Mouse (Mus musculus) bone marrow, adult 2 months (tissue): ENCODE measurements around the gene Ppt1. TPM values are rescaled to one million over a fixed set of nuclear protein-coding genes. Genes with fewer than 3 reads are reported as not detected.

Source experiments
- H3K27ac ChIP-seq: fragments of 200-500 bp; 2 replicates; pipeline ENCODE4 v1.5.1; 2012; ENCODE audit warnings: low read depth, mild to moderate bottlenecking, control low read depth, inconsistent platforms, low read length; ENCODE audit not compliant: control insufficient read depth, poor library complexity, insufficient read depth
- H3K4me1 ChIP-seq: fragments of 200-500 bp; 2 replicates; pipeline ENCODE4 v1.6.1; 2011; ENCODE audit warnings: low read length; ENCODE audit not compliant: control insufficient read depth, insufficient read depth
- H3K4me3 ChIP-seq: fragments of 200-500 bp; replicated peaks from 2 replicates; pipeline ENCODE3; 2011; ENCODE audit warnings: mild to moderate bottlenecking, low read depth, low read length, control low read depth; ENCODE audit not compliant: control insufficient read depth
- CTCF ChIP-seq: fragments of 200-500 bp; IDR thresholded peaks from 2 replicates; pipeline ENCODE4 v1.5.1; 2011; ENCODE audit warnings: low read length, control low read depth; ENCODE audit not compliant: control insufficient read depth, insufficient read depth
- POLR2A ChIP-seq: fragments of 200-500 bp; IDR thresholded peaks from 2 replicates; pipeline ENCODE4 v1.6.1; 2011; ENCODE audit warnings: low read depth, mild to moderate bottlenecking, control low read depth, low read length, borderline replicate concordance; ENCODE audit not compliant: control insufficient read depth
- WGBS: fragments of 180-500 bp; shearing (Covaris S2); methylation state at CpG from one replicate; pipeline ENCODE4 v1.1.7; 2018; 5-methylcytosine and 5-hydroxymethylcytosine counted together
- polyA plus RNA-seq: library from polyadenylated mRNA; stranded (reverse); fragments of >200 nt; gene quantifications from 2 replicates; pipeline ENCODE4 v1.2.4, GENCODE M21; 2011; ENCODE audit warnings: low replicate concordance; ENCODE audit not compliant: missing spikeins, insufficient read depth, insufficient read length

The Ppt1 gene
- polyA plus RNA-seq, 1 experiment: 21.9 TPM

- WGBS: under 1% methylated on average over 12 of the region's 12 CpGs
- TF ChIP-seq POLR2A: no peak
- no peak for TF ChIP-seq CTCF
- peak overlapping the region; percentile 76 for H3K4me3 ChIP-seq
- peaks cover 7% of the 10 kb centered on the region; the same call in 1 of the 2 replicates for H3K4me1 ChIP-seq
- H3K27ac ChIP-seq: peak overlapping the region; percentile 99; the same call in 1 of the 2 replicates
These were observed 48.7 kb downstream of the Ppt1 start for GRCm38 (mm10) chr4:122884481-122885340.

- under 1% methylated on average over 49 of the region's 49 CpGs for WGBS
- Histone ChIP-seq H3K4me3 (peak within 1 kb of the TSS; percentile 80), H3K4me1 (peaks cover 6% of the 10 kb centered on the region; the same call in 1 of the 2 replicates), H3K27ac (peak within 1 kb of the TSS; percentile 99)
- TF ChIP-seq POLR2A (peak; percentile 83), CTCF (no peak)
These were observed 49.9 kb downstream of the Ppt1 start, which contains the start of gene Cap1 for GRCm38 (mm10) chr4:122885768-122886578. Gene Cap1 (minus strand): TSS chr4:122886056.

DNA sequence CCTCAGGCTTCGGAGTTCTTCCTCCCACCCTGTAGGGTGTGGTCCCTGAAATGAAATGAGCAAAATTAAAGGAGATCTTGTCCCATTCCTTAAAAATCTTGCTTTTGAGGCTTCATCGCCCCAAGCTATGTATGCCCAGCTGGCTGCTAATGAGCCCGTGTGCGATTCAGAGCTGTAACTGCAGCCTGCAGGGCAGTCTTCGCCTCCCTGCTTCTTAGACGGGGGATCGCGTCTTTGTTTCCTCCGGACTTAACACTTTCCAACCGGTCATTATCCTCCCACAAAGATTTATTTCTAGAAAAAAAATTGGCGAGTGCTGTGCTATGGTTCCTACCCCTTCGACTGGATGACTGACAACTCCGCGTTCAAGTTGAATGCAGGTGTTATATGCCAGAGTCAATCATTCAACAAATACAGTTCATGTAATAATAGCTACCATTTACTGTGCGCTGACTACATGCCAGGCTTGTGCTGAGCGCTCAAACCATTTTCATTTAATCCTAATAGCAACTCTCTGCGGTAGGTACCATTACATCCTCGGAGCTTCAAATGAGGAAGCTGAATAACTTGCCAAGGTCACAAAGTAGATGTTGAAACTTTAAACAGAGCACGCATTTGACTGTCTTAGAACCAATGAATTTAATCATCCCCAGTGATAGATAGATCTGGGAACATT, 50.7 kb downstream of the Ppt1 start:
- peaks cover 10% of the 10 kb centered on the region for H3K4me1 ChIP-seq
- peak overlapping the region; percentile 99 for H3K27ac ChIP-seq
- peak overlapping the region; percentile 72 for H3K4me3 ChIP-seq
- under 1% methylated on average over 19 of the region's 19 CpGs for WGBS
- TF ChIP-seq POLR2A (no peak), CTCF (no peak)

GRCm38 (mm10) chr4:122887336-122887735, 51.3 kb downstream of the Ppt1 start:
- 70% methylated on average over 2 of the region's 2 CpGs for whole genome bisulfite sequencing
- Histone ChIP-seq H3K27ac (peak overlapping the region; percentile 99), H3K4me1 (peaks cover 6% of the 10 kb centered on the region), H3K4me3 (no peak overlapping the region)
- TF ChIP-seq CTCF: no peak
- no peak for TF ChIP-seq POLR2A

GRCm38 (mm10) chr4:122890881-122891481, 54.9 kb downstream of the Ppt1 start:
- H3K27ac ChIP-seq: peak overlapping the region; percentile 21; the same call in 1 of the 2 replicates
- WGBS: 46% methylated on average over 3 of the region's 3 CpGs

DNA sequence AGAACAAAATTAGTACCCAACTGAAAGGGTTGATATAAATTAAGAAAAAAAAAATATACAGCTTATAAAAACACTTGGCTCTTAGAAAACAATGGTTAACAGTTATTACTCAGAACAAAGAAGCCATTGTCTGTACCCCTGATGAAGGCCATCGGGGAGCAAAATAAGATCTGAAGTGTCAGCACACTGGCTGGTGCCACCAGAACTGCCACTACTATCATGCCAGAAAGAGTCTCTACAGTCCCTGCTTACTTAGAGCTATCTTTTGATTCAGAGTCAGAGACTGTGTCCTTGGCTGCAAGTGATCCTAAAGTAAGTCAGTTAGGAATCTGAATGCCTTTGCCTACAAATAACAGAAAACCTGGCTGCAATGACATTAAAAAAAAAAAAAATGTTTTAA, 55.6 kb downstream of the Ppt1 start:
- TF ChIP-seq POLR2A (no peak), CTCF (no peak)
- WGBS: 57% methylated on average over 1 of the region's 1 CpGs
- H3K27ac ChIP-seq: no peak overlapping the region

More at GRCm38 (mm10) chr4:122890881-122891481, 54.9 kb downstream of the Ppt1 start:
- H3K4me3 ChIP-seq: no peak overlapping the region
- TF ChIP-seq POLR2A (no peak), CTCF (no peak)
- peaks cover 6% of the 10 kb centered on the region for H3K4me1 ChIP-seq

GRCm38 (mm10) chr4:122892157-122892556, 56.1 kb downstream of the Ppt1 start:
- H3K4me3 ChIP-seq: no peak overlapping the region
- TF ChIP-seq POLR2A (no peak), CTCF (no peak)
- H3K4me1 ChIP-seq: peaks cover 6% of the 10 kb centered on the region
- 3% methylated on average over 5 of the region's 5 CpGs for WGBS
- peak overlapping the region; percentile 78; the same call in 1 of the 2 replicates for H3K27ac ChIP-seq

More for the DNA sequence above, 55.6 kb downstream of the Ppt1 start:
- Histone ChIP-seq H3K4me1 (peaks cover 6% of the 10 kb centered on the region), H3K4me3 (no peak overlapping the region)

- Histone ChIP-seq H3K4me3 (no peak overlapping the region), H3K27ac (no peak overlapping the region), H3K4me1 (peaks cover 3% of the 10 kb centered on the region; the same call in 1 of the 2 replicates)
- TF ChIP-seq CTCF: no peak
- TF ChIP-seq POLR2A: no peak
- 54% methylated on average over 4 of the region's 4 CpGs for WGBS
These were observed 61.7 kb downstream of the Ppt1 start for GRCm38 (mm10) chr4:122897750-122898149.
